Mouse (Mus musculus): Measurements from ENCODE around the gene Gata2. TPM values are rescaled to one million over a fixed set of nuclear protein-coding genes. Genes with fewer than 3 reads are reported as not detected.

Gene Gata2
- polyA plus RNA-seq, 1 experiment from 2014 or later: 18.1 TPM

- Histone ChIP-seq H3K27ac (replicated peaks) (no peak within 1 kb of the TSS), H3K9me3 (no peaks in the 10 kb centered on the region), H3K4me2 (no peak within 1 kb of the TSS), H3K4me3 (no peak within 1 kb of the TSS), H3K9ac (no peak within 1 kb of the TSS), H3K4me1 (replicated peaks) (0 out of 2 replicates have a peak, but pooled peaks cover 4% of the 10 kb centered on the region), H3K27me3 (no peaks in the 10 kb centered on the region), H3K36me3 (no peaks in the 10 kb centered on the region)
- ATAC-seq (ENCODE audit: low FRiP score, low read depth): no peak
- WGBS: 51% methylated on average over 10 of the region's 10 CpGs
These were observed 28.3 kb downstream of the Gata2 start, which contains the start of gene Dnajb8 for GRCm38 (mm10) chr6:88221968-88222367. TSS of gene Dnajb8 (plus strand) at chr6:88222268.

GRCm38 (mm10) chr6:88226570-88226994 is 32.9 kb downstream of the Gata2 start:
- Histone ChIP-seq H3K9me3 (no peaks in the 10 kb centered on the region), H3K4me1 (replicated peaks) (0 out of 2 replicates have a peak, but pooled peaks cover 4% of the 10 kb centered on the region), H3K27me3 (no peaks in the 10 kb centered on the region), H3K9ac (no peak overlapping the region), H3K27ac (replicated peaks) (no peak overlapping the region), H3K4me3 (no peak overlapping the region), H3K36me3 (no peaks in the 10 kb centered on the region), H3K4me2 (no peak overlapping the region)
- peak; percentile 72 for ATAC-seq (ENCODE audit: low FRiP score, low read depth)
- 11% methylated on average over 5 of the region's 5 CpGs for WGBS

- Histone ChIP-seq H3K4me1 (replicated peaks) (0 out of 2 replicates have a peak, but pooled peaks cover 4% of the 10 kb centered on the region), H3K27ac (replicated peaks) (no peak overlapping the region), H3K27me3 (no peaks in the 10 kb centered on the region), H3K4me2 (no peak overlapping the region), H3K36me3 (no peaks in the 10 kb centered on the region), H3K9ac (no peak overlapping the region), H3K9me3 (no peaks in the 10 kb centered on the region), H3K4me3 (no peak overlapping the region)
- 60% methylated on average over 7 of the region's 7 CpGs for WGBS
- no peak for ATAC-seq (ENCODE audit: low FRiP score, low read depth)
These were observed 33.8 kb downstream of the Gata2 start for GRCm38 (mm10) chr6:88227537-88227936.

- WGBS: 87% methylated on average over 12 of the region's 12 CpGs
These were observed 35.5 kb downstream of the Gata2 start for GRCm38 (mm10) chr6:88229221-88229620.

GRCm38 (mm10) chr6:88231821-88232220 is 38.1 kb downstream of the Gata2 start:
- 87% methylated on average over 7 of the region's 7 CpGs for WGBS
- Histone ChIP-seq H3K27ac (replicated peaks) (no peak overlapping the region), H3K27me3 (peaks cover 17% of the 10 kb centered on the region; the same call in 1 of the 2 replicates), H3K4me2 (no peak overlapping the region), H3K4me3 (no peak overlapping the region), H3K4me1 (replicated peaks) (peaks cover 9% of the 10 kb centered on the region), H3K36me3 (no peaks in the 10 kb centered on the region), H3K9me3 (no peaks in the 10 kb centered on the region), H3K9ac (no peak overlapping the region)
- ATAC-seq (ENCODE audit: low FRiP score, low read depth): no peak

More at GRCm38 (mm10) chr6:88229221-88229620, 35.5 kb downstream of the Gata2 start:
- peaks cover 3% of the 10 kb centered on the region; the same call in 1 of the 2 replicates for H3K27me3 ChIP-seq
- ATAC-seq (ENCODE audit: low FRiP score, low read depth): no peak
- H3K4me1 ChIP-seq (replicated peaks): 0 out of 2 replicates have a peak, but pooled peaks cover 4% of the 10 kb centered on the region
- no peak overlapping the region for H3K4me3 ChIP-seq
- no peak overlapping the region for H3K27ac ChIP-seq (replicated peaks)
- no peaks in the 10 kb centered on the region for H3K36me3 ChIP-seq
- no peak overlapping the region for H3K9ac ChIP-seq
- no peaks in the 10 kb centered on the region for H3K9me3 ChIP-seq
- no peak overlapping the region for H3K4me2 ChIP-seq

- Histone ChIP-seq H3K9me3 (no peaks in the 10 kb centered on the region), H3K27me3 (peaks cover 17% of the 10 kb centered on the region; the same call in 1 of the 2 replicates), H3K36me3 (no peaks in the 10 kb centered on the region), H3K4me2 (no peak overlapping the region), H3K4me1 (replicated peaks) (peaks cover 9% of the 10 kb centered on the region), H3K4me3 (no peak overlapping the region), H3K27ac (replicated peaks) (no peak overlapping the region), H3K9ac (no peak overlapping the region)
- WGBS: 64% methylated on average over 6 of the region's 6 CpGs
- ATAC-seq (ENCODE audit: low FRiP score, low read depth): no peak
These were observed 38.5 kb downstream of the Gata2 start for GRCm38 (mm10) chr6:88232221-88232620.

- Histone ChIP-seq H3K27me3 (peaks cover 17% of the 10 kb centered on the region; the same call in 1 of the 2 replicates), H3K4me1 (replicated peaks) (peaks cover 9% of the 10 kb centered on the region)
- 82% methylated on average over 8 of the region's 8 CpGs for WGBS
These were observed 40.3 kb downstream of the Gata2 start for GRCm38 (mm10) chr6:88233996-88234395.

GRCm38 (mm10) chr6:88235461-88235860 is 41.8 kb downstream of the Gata2 start:
- no peak for ATAC-seq (ENCODE audit: low FRiP score, low read depth)
- H3K4me1 ChIP-seq (replicated peaks): peaks cover 9% of the 10 kb centered on the region
- no peak overlapping the region for H3K4me3 ChIP-seq
- no peak overlapping the region for H3K27ac ChIP-seq (replicated peaks)
- peaks cover 24% of the 10 kb centered on the region; the same call in 1 of the 2 replicates for H3K27me3 ChIP-seq
- no peak overlapping the region for H3K4me2 ChIP-seq
- no peaks in the 10 kb centered on the region for H3K9me3 ChIP-seq
- no peaks in the 10 kb centered on the region for H3K36me3 ChIP-seq
- 24% methylated on average over 8 of the region's 8 CpGs for WGBS
- H3K9ac ChIP-seq: no peak overlapping the region

More at GRCm38 (mm10) chr6:88233996-88234395, 40.3 kb downstream of the Gata2 start:
- no peak for ATAC-seq (ENCODE audit: low FRiP score, low read depth)
- H3K4me3 ChIP-seq: no peak overlapping the region
- H3K9me3 ChIP-seq: no peaks in the 10 kb centered on the region
- no peaks in the 10 kb centered on the region for H3K36me3 ChIP-seq
- no peak overlapping the region for H3K27ac ChIP-seq (replicated peaks)
- H3K4me2 ChIP-seq: no peak overlapping the region
- H3K9ac ChIP-seq: no peak overlapping the region

- Histone ChIP-seq H3K27ac (replicated peaks) (no peak overlapping the region), H3K9me3 (no peaks in the 10 kb centered on the region), H3K4me1 (replicated peaks) (peaks cover 9% of the 10 kb centered on the region), H3K9ac (no peak overlapping the region), H3K27me3 (peaks cover 24% of the 10 kb centered on the region; the same call in 1 of the 2 replicates), H3K4me2 (peak overlapping the region; percentile 46), H3K36me3 (no peaks in the 10 kb centered on the region), H3K4me3 (no peak overlapping the region)
- ATAC-seq (ENCODE audit: low FRiP score, low read depth): peak; percentile 63; the same call in 1 of the 2 replicates
- 2% methylated on average over 17 of the region's 17 CpGs for WGBS
These were observed 42.3 kb downstream of the Gata2 start for GRCm38 (mm10) chr6:88235983-88236382.

GRCm38 (mm10) chr6:88236513-88236912 is 42.8 kb downstream of the Gata2 start:
- Histone ChIP-seq H3K27me3 (peaks cover 24% of the 10 kb centered on the region; the same call in 1 of the 2 replicates), H3K4me2 (no peak overlapping the region), H3K9ac (no peak overlapping the region), H3K36me3 (no peaks in the 10 kb centered on the region), H3K4me3 (no peak overlapping the region), H3K4me1 (replicated peaks) (peaks cover 9% of the 10 kb centered on the region), H3K27ac (replicated peaks) (no peak overlapping the region), H3K9me3 (no peaks in the 10 kb centered on the region)
- no peak for ATAC-seq (ENCODE audit: low FRiP score, low read depth)
- WGBS: 15% methylated on average over 7 of the region's 7 CpGs

GRCm38 (mm10) chr6:88242604-88243003 is 48.9 kb downstream of the Gata2 start:
- Histone ChIP-seq H3K9me3 (no peaks in the 10 kb centered on the region), H3K4me1 (replicated peaks) (no peaks in the 10 kb centered on the region), H3K27ac (replicated peaks) (no peak overlapping the region), H3K9ac (no peak overlapping the region), H3K27me3 (peaks cover 19% of the 10 kb centered on the region; the same call in 1 of the 2 replicates), H3K36me3 (no peaks in the 10 kb centered on the region), H3K4me2 (no peak overlapping the region), H3K4me3 (no peak overlapping the region)
- 5% methylated on average over 15 of the region's 15 CpGs for WGBS
- no peak for ATAC-seq (ENCODE audit: low FRiP score, low read depth)

GRCm38 (mm10) chr6:88249231-88249630 is 55.5 kb downstream of the Gata2 start:
- H3K9me3 ChIP-seq: no peaks in the 10 kb centered on the region
- 0 out of 2 replicates have a peak, but pooled peaks cover 3% of the 10 kb centered on the region for H3K27me3 ChIP-seq
- ATAC-seq (ENCODE audit: low FRiP score, low read depth): no peak

GRCm38 (mm10) chr6:88251396-88251795 is 57.7 kb downstream of the Gata2 start:
- Histone ChIP-seq H3K4me2 (no peak overlapping the region), H3K4me3 (no peak overlapping the region), H3K27ac (replicated peaks) (no peak overlapping the region), H3K9me3 (no peaks in the 10 kb centered on the region), H3K27me3 (no peaks in the 10 kb centered on the region), H3K4me1 (replicated peaks) (no peaks in the 10 kb centered on the region), H3K9ac (no peak overlapping the region), H3K36me3 (no peaks in the 10 kb centered on the region)
- 95% methylated on average over 1 of the region's 1 CpGs for WGBS
- no peak for ATAC-seq (ENCODE audit: low FRiP score, low read depth)

More at GRCm38 (mm10) chr6:88249231-88249630, 55.5 kb downstream of the Gata2 start:
- H3K27ac ChIP-seq (replicated peaks): no peak overlapping the region
- H3K4me1 ChIP-seq (replicated peaks): no peaks in the 10 kb centered on the region
- H3K4me3 ChIP-seq: no peak overlapping the region
- no peak overlapping the region for H3K9ac ChIP-seq
- 92% methylated on average over 1 of the region's 1 CpGs for WGBS
- no peaks in the 10 kb centered on the region for H3K36me3 ChIP-seq
- no peak overlapping the region for H3K4me2 ChIP-seq

Data from hindbrain, embryonic 15.5 days (tissue).